Mouse (Mus musculus): Measurements from ENCODE around the gene Rtkn2. TPM values are rescaled to one million over a fixed set of nuclear protein-coding genes. Genes with fewer than 3 reads are reported as not detected.

The Rtkn2 gene
- polyA plus RNA-seq, 1 experiment from 2014 or later, result 10.2 TPM

DNA sequence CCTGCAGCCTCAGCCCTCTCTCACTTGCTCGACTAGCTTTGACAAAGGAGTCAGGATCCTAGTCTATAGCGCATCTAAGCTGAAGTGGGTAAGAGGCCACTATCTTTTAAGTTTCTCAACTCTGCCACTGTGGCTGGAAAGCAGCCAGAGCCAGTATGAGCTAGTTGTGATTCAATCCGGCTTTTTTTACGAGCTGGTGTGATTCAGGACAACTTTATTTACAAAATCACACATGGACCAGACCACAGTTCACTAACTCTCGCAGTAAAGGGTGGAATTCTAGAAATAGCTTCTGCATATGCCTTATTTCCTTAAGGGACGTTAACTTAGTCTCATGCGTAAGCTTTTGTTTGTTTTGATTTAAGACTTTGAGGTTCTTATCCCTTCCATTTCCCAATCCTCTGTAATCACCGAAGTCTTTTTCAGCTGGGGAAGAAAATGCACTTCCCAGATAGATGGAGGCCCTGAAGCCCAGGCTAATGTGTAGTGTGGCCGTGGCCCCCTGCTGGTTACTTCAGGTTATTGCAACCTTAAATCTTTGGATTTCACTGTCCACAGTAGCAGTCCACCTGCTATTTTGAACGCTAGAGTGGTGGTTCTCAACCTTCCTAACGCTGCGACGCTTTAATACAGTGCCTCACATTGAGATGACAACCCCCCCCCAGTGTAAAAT, 5.0 kb downstream of the Rtkn2 start:
- Histone ChIP-seq H3K36me3 (ENCODE audit: insufficient read depth, low read length) (peaks cover 7% of the 10 kb centered on the region; the same call in 1 of the 2 replicates), H3K4me1 (ENCODE audit: insufficient read depth, low read length) (peaks cover 9% of the 10 kb centered on the region; the same call in 1 of the 2 replicates), H3K4me3 (ENCODE audit: low read length) (no peak overlapping the region), H3K9ac (replicated peaks; ENCODE audit: low read length) (no peak overlapping the region), H3K9me3 (ENCODE audit: low read length) (no peaks in the 10 kb centered on the region), H3K27ac (ENCODE audit: low read length) (0 out of 2 replicates have a peak overlapping the region, but pooled peaks have one; percentile 6), H3K27me3 (ENCODE audit: insufficient read depth, low read length) (no peaks in the 10 kb centered on the region), H3K4me2 (replicated peaks; ENCODE audit: low read depth, low read length) (no peak overlapping the region)
- WGBS, result 40% methylated on average over 13 of the region's 13 CpGs
- peak; percentile 39; the same call in 1 of the 2 replicates for ATAC-seq (ENCODE audit: low FRiP score, low TSS enrichment)

DNA sequence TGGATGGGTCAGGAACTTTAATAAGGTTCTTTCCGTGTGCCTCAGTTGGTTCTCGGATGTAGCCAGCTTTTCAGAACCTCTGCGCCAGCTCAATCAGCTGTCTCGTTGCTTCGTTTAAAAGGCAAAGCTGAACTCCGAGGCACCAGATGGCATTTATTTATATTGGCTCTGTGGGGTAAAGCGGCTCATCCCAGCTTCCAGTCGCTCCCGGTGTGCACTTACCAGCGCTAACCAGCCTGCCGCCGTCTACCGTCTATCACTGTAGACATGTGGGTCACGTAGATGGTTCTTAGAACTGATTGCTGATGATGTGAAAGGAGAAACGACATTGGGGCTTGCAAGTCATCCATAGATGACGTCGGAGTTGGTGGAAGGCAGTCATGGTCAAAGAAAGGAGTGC, 5.7 kb downstream of the Rtkn2 start:
- no peaks in the 10 kb centered on the region for H3K9me3 ChIP-seq (ENCODE audit: low read length)
- H3K4me2 ChIP-seq (replicated peaks; ENCODE audit: low read depth, low read length), result no peak overlapping the region
- WGBS, result 90% methylated on average over 17 of the region's 17 CpGs
- no peaks in the 10 kb centered on the region for H3K27me3 ChIP-seq (ENCODE audit: insufficient read depth, low read length)
- H3K36me3 ChIP-seq (ENCODE audit: insufficient read depth, low read length), result peaks cover 7% of the 10 kb centered on the region; the same call in 1 of the 2 replicates
- ATAC-seq (ENCODE audit: low FRiP score, low TSS enrichment), result no peak
- no peak overlapping the region for H3K9ac ChIP-seq (replicated peaks; ENCODE audit: low read length)
- H3K27ac ChIP-seq (ENCODE audit: low read length), result no peak overlapping the region
- no peak overlapping the region for H3K4me3 ChIP-seq (ENCODE audit: low read length)
- H3K4me1 ChIP-seq (ENCODE audit: insufficient read depth, low read length), result peaks cover 9% of the 10 kb centered on the region; the same call in 1 of the 2 replicates

DNA sequence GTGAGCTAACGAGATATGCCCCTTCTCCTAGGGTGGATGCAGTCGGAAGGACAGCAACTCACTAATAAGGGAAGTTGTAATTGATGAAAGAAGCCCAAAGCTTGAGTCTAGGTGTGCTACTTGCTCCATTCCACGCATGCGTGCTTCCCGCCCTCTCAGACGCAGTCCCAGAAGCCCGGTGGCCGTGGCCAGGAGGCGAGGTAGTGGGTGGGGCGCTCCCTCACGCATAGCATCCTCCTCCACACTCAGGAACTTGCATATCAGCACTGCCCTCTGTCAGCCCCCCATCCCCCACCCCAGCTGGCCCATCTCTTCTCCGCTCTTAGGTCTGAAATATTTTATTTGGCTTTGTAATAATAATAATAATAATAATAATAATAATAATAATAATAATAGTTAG, 16.0 kb downstream of the Rtkn2 start:
- H3K36me3 ChIP-seq (ENCODE audit: insufficient read depth, low read length), result peaks cover 23% of the 10 kb centered on the region
- peak; percentile 36; the same call in 1 of the 2 replicates for ATAC-seq (ENCODE audit: low FRiP score, low TSS enrichment)
- no peak overlapping the region for H3K4me2 ChIP-seq (replicated peaks; ENCODE audit: low read depth, low read length)
- H3K27me3 ChIP-seq (ENCODE audit: insufficient read depth, low read length), result no peaks in the 10 kb centered on the region
- H3K4me1 ChIP-seq (ENCODE audit: insufficient read depth, low read length), result 0 out of 2 replicates have a peak, but pooled peaks cover 2% of the 10 kb centered on the region
- no peak overlapping the region for H3K27ac ChIP-seq (ENCODE audit: low read length)
- no peak overlapping the region for H3K4me3 ChIP-seq (ENCODE audit: low read length)
- H3K9ac ChIP-seq (replicated peaks; ENCODE audit: low read length), result no peak overlapping the region
- H3K9me3 ChIP-seq (ENCODE audit: low read length), result 0 out of 2 replicates have a peak, but pooled peaks cover 5% of the 10 kb centered on the region
- 52% methylated on average over 12 of the region's 12 CpGs for WGBS

DNA sequence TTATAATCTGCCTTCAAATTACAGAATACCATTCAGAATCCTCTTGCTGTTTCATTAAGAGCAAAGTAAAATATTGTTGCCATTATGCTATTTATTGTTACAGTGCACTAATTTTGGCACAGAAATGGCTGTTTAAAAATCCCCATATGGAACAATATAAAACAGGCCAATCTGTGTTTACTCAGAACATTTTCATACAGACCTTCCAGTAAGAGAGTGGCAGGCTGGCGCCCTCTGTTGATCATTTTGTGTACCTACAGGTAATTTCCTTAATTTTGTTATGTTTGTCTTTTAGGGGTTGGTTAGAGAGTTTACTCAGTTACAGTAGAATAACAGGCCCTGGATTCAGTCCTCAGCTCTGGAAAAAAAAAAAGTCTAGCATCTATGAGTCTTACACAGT, 16.8 kb downstream of the Rtkn2 start:
- H3K27me3 ChIP-seq (ENCODE audit: insufficient read depth, low read length), result no peaks in the 10 kb centered on the region
- no peak overlapping the region for H3K27ac ChIP-seq (ENCODE audit: low read length)
- H3K9ac ChIP-seq (replicated peaks; ENCODE audit: low read length), result no peak overlapping the region
- H3K9me3 ChIP-seq (ENCODE audit: low read length), result 0 out of 2 replicates have a peak, but pooled peaks cover 5% of the 10 kb centered on the region
- H3K36me3 ChIP-seq (ENCODE audit: insufficient read depth, low read length), result peaks cover 17% of the 10 kb centered on the region
- H3K4me3 ChIP-seq (ENCODE audit: low read length), result no peak overlapping the region
- H3K4me2 ChIP-seq (replicated peaks; ENCODE audit: low read depth, low read length), result no peak overlapping the region
- H3K4me1 ChIP-seq (ENCODE audit: insufficient read depth, low read length), result 0 out of 2 replicates have a peak, but pooled peaks cover 2% of the 10 kb centered on the region
- ATAC-seq (ENCODE audit: low FRiP score, low TSS enrichment), result no peak
- 5% methylated on average over 1 of the region's 1 CpGs for WGBS

DNA sequence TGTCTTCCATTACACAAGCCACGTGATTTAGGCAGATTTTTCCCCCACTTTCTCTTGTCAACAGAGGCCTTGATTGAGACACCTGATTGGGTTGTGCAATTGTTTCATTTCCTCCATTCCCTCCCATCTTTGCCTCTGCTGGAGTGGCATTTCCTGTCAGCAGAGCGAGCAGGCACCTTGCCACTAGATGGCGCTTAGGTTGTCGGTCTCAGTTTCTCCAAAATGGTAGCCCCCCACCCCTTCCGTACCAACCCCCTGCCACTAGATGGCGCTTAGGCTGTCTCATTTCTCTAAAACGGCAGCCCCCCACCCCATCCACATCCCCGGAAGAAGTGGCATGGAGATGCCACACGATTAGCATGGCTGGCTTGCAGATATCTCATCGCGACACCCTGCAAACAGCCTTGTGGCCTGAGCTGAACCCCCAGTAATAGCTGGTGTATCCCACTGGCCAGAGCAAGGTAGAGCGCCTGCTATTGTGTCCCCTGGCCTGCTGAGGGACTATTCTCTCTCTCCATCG, 18.8 kb downstream of the Rtkn2 start:
- no peaks in the 10 kb centered on the region for H3K9me3 ChIP-seq (ENCODE audit: low read length)
- WGBS, result 46% methylated on average over 13 of the region's 13 CpGs
- no peaks in the 10 kb centered on the region for H3K27me3 ChIP-seq (ENCODE audit: insufficient read depth, low read length)
- no peak overlapping the region for H3K27ac ChIP-seq (ENCODE audit: low read length)
- H3K4me1 ChIP-seq (ENCODE audit: insufficient read depth, low read length), result 0 out of 2 replicates have a peak, but pooled peaks cover 2% of the 10 kb centered on the region
- peaks cover 10% of the 10 kb centered on the region for H3K36me3 ChIP-seq (ENCODE audit: insufficient read depth, low read length)
- peak; percentile 25 for ATAC-seq (ENCODE audit: low FRiP score, low TSS enrichment)
- no peak overlapping the region for H3K4me3 ChIP-seq (ENCODE audit: low read length)
- no peak overlapping the region for H3K4me2 ChIP-seq (replicated peaks; ENCODE audit: low read depth, low read length)
- H3K9ac ChIP-seq (replicated peaks; ENCODE audit: low read length), result no peak overlapping the region

DNA sequence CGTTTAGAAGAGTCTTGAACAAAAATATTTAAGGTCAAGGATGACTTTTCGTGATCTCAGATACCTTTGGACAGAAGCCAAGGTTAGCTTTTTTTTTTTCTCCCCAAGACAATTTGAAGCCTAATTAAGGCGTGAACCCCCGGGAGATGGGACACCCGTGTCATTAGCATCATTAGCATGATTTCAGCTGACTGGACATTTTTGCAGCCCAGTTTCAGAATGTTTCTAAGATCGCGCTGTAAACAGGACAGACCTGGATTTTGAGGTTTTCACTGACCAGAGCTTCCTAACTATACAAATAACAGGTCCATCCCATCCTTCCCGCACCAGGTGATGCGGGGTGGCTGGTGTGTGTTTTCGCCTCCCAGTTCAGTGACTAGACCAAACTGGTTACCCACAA, 19.8 kb downstream of the Rtkn2 start:
- H3K27me3 ChIP-seq (ENCODE audit: insufficient read depth, low read length), result no peaks in the 10 kb centered on the region

DNA sequence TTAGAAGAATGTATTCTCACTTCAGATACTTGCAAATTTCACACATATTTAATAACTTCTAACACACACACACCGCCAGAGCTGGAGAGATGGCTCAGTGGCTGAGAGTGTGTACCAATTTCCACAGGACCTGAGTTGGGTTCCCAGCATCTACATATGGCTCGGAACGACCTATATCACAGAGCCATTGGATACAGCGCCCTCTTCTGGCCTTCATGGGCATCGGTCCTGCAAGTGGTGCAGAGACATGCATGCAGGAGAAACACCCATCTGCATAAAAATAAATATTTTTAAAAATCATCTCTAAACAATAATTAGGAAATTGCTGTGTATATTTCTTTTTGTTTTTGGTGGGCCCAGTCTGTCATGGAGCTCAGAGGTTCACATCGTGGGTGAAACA, 22.1 kb downstream of the Rtkn2 start:
- H3K27ac ChIP-seq (ENCODE audit: low read length), result no peak overlapping the region
- H3K27me3 ChIP-seq (ENCODE audit: insufficient read depth, low read length), result no peaks in the 10 kb centered on the region
- no peaks in the 10 kb centered on the region for H3K9me3 ChIP-seq (ENCODE audit: low read length)
- H3K9ac ChIP-seq (replicated peaks; ENCODE audit: low read length), result no peak overlapping the region
- no peak for ATAC-seq (ENCODE audit: low FRiP score, low TSS enrichment)
- H3K4me1 ChIP-seq (ENCODE audit: insufficient read depth, low read length), result peaks cover 6% of the 10 kb centered on the region; the same call in 1 of the 2 replicates
- H3K4me3 ChIP-seq (ENCODE audit: low read length), result no peak overlapping the region
- H3K36me3 ChIP-seq (ENCODE audit: insufficient read depth, low read length), result peaks cover 4% of the 10 kb centered on the region; the same call in 1 of the 2 replicates
- WGBS, result 91% methylated on average over 6 of the region's 6 CpGs
- H3K4me2 ChIP-seq (replicated peaks; ENCODE audit: low read depth, low read length), result no peak overlapping the region

More for the DNA sequence above, 19.8 kb downstream of the Rtkn2 start:
- WGBS, result 83% methylated on average over 10 of the region's 10 CpGs
- H3K9ac ChIP-seq (replicated peaks; ENCODE audit: low read length), result no peak overlapping the region
- no peaks in the 10 kb centered on the region for H3K9me3 ChIP-seq (ENCODE audit: low read length)
- peaks cover 4% of the 10 kb centered on the region; the same call in 1 of the 2 replicates for H3K36me3 ChIP-seq (ENCODE audit: insufficient read depth, low read length)
- H3K4me3 ChIP-seq (ENCODE audit: low read length), result no peak overlapping the region
- peaks cover 6% of the 10 kb centered on the region; the same call in 1 of the 2 replicates for H3K4me1 ChIP-seq (ENCODE audit: insufficient read depth, low read length)
- H3K27ac ChIP-seq (ENCODE audit: low read length), result no peak overlapping the region
- H3K4me2 ChIP-seq (replicated peaks; ENCODE audit: low read depth, low read length), result no peak overlapping the region
- ATAC-seq (ENCODE audit: low FRiP score, low TSS enrichment), result no peak

DNA sequence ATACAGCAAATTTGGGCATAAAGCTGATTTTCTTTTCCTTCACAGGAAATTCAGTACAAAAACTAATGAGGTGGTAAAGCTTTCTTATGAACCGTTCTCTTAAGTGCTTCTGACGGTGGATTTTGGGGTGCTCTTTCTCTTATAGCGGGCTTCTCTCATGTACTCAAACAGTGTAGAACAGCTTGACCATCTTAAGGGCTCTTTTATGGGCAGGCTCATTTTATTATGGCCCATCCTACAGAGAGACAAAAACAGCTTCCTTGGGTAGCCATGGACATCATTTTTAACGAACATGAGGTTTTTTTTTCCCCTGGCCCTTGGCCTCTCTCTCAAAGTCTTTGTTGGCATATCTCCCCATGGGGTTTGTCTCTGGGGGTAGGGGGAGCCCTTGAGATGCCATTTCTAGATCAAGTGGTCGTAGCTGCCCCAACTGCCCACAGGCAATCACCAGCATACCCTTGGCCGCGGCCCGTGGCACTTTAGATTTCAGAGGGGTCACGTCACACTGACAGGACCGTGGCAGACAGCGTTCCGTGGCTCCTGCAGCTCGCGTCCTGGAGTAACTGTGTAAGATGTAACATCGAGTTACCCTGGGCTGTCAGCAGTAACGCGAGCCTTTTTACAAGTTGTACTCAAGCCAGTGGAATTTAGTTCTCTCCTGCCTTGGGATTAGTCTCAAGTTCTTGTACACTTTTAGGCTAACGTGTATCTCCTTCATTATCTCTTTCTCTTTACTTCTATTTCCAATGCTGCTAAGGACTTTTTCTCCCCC, 24.5 kb downstream of the Rtkn2 start:
- peaks cover 7% of the 10 kb centered on the region; the same call in 1 of the 2 replicates for H3K36me3 ChIP-seq (ENCODE audit: insufficient read depth, low read length)
- no peak overlapping the region for H3K4me3 ChIP-seq (ENCODE audit: low read length)
- WGBS, result 52% methylated on average over 18 of the region's 18 CpGs
- no peaks in the 10 kb centered on the region for H3K27me3 ChIP-seq (ENCODE audit: insufficient read depth, low read length)
- no peak for ATAC-seq (ENCODE audit: low FRiP score, low TSS enrichment)
- no peak overlapping the region for H3K27ac ChIP-seq (ENCODE audit: low read length)
- no peak overlapping the region for H3K4me2 ChIP-seq (replicated peaks; ENCODE audit: low read depth, low read length)
- H3K9me3 ChIP-seq (ENCODE audit: low read length), result 0 out of 2 replicates have a peak, but pooled peaks cover under 1% of the 10 kb centered on the region
- peaks cover 6% of the 10 kb centered on the region; the same call in 1 of the 2 replicates for H3K4me1 ChIP-seq (ENCODE audit: insufficient read depth, low read length)
- H3K9ac ChIP-seq (replicated peaks; ENCODE audit: low read length), result no peak overlapping the region

DNA sequence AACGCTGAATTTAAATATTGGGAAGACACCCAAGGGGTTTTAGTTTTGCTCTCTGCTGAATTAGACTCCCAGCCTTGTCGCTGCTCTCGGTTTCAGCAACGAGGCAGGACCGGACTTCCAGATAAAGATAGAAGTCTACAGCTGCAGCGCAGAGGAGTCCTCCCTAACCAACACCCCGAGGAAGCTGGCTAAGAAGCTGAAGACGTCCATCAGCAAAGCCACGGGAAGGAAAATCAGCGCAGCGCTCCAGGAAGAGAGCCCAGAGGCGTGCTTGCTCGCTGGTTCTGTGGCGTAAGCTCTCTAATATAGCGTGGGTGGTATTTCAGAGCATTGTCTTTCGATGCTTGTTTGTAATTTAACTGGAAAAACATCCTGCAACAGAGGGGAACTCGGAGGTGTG, 26.0 kb downstream of the Rtkn2 start:
- Histone ChIP-seq H3K9ac (replicated peaks; ENCODE audit: low read length) (no peak overlapping the region), H3K27ac (ENCODE audit: low read length) (no peak overlapping the region), H3K4me2 (replicated peaks; ENCODE audit: low read depth, low read length) (no peak overlapping the region), H3K4me3 (ENCODE audit: low read length) (no peak overlapping the region), H3K36me3 (ENCODE audit: insufficient read depth, low read length) (peaks cover 9% of the 10 kb centered on the region; the same call in 1 of the 2 replicates), H3K4me1 (ENCODE audit: insufficient read depth, low read length) (peaks cover 6% of the 10 kb centered on the region; the same call in 1 of the 2 replicates), H3K9me3 (ENCODE audit: low read length) (0 out of 2 replicates have a peak, but pooled peaks cover 3% of the 10 kb centered on the region), H3K27me3 (ENCODE audit: insufficient read depth, low read length) (no peaks in the 10 kb centered on the region)
- ATAC-seq (ENCODE audit: low FRiP score, low TSS enrichment), result no peak
- WGBS, result 78% methylated on average over 17 of the region's 17 CpGs

All from kidney, embryonic 16.5 days (tissue).